Mouse (Mus musculus) mesoderm, embryonic 11.5 days (tissue): ENCODE results near the gene Smc6.

Source experiments
- DNase-seq: peaks from one replicate; pipeline ENCODE4 v3.0.0-alpha.2; 2012; ENCODE audit warnings: low read depth, low spot score

Gene Smc6

DNA sequence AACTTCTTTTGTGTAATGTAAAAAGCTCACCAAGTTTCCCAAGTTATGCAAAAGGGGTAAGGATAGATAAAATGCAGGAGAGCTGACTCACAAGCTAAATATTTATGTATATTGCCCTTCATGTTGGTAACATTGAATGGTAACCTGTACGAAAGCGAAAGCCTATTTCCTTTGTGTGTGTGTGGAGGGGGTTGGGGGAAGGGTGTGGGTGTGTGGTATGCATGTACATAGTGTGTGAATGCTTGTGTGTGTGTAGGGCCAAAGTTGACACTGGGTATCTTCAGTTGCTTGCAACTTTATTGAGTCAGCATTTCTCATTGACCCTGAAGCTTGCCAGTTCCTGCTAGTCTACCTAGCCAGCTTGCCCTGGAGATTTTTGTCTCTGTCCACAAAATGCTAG lies 15.9 kb downstream of the Smc6 start:
- DNase-seq: no peak

DNA sequence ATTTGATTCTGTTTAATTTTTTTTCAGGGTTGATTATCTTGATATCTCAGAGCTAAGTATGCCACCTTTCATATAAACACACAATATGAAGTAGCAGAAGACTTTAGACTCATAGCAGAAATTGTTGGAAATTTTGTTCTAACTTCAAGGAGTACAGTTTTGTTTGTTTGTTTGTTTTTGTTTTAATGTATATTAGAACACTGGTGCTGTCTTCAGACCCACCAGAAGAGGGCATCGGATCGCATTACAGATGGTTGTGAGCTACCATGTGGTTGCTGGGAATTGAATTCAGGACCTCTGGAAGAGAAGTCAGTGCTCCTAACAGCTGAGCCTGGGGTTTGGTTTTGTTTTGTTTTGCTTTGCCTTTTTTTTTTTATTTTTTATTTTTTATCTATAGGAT lies 20.7 kb downstream of the Smc6 start:
- DNase-seq: no peak

DNA sequence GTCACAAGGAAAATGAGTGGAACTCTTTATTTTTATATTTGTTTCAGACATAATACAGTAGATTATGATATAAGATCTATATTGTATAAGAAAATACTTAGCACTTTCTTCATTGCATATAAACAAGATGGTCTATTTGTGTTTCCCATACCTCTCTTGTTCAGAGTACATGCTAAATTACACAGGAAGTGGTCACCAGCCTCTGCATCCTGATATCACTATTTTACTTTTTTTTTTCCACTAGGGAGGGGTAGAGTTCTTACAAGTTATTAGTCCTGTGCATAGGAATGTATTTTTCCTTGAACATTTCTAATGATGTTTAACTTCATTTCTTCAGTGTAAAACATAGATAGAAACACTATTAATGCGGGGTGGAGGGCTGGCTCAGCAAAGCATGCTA lies 35.2 kb downstream of the Smc6 start:
- no peak for DNase-seq

DNA sequence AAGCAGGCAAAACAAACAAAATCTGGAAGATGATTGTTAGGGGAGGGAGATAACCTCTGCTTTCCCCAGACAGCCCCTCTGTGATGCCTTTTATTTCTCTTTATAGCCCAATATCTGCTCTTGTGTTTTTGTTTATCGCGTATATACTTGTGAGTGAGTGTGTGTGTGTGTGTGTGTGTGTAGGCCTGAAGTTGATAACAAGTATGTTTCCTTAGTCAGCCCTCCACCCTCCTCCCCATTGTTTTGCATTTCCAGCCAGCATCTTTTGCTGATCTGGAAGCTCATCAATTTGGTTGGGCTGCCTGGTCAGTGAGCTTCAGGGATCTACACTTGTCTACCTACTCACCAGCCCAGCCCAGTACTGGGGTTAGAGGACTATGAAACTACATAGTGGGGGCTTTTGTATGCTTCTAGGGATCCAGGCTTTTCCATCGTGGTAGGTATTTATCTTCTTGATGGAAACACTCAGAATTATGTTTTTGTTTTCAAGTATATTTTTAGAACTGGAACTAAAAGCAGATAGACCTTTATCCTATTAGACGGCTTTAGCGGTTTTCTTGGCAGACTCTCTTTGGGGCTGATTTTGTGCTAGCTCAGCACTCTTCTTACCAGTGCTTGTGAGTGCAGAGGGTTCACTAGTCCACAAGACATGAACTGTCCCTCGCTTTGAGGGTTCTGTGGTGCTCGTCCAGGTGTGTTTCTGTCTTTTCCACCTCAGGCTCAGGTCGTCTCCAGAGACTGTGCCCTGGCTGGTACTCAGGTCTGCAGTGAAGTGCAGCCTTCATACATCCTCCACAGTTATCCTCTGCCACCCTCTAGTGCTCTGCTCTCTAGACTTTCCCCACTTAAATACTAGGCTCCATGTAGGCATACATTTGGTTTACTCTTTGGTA lies 41.3 kb downstream of the Smc6 start:
- no peak for DNase-seq

DNA sequence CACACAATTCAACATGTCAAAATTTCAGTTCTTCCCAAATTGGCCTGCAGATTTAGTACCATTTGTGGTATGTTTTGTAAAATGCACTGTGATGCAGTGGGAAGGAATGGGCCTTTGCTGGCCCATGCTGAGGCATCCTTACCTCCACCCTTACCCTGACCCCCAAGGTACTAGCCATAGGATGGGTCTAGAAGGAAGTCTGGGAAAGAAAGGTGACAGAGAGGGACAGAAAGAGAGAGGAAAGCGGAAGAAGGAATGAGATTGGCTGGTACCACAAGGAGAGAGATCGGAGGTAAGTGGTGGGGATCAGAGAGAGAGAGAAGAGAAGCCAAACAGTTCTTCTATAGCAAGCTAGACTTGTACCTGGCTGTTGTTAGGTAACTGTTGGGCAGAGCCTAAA lies 45.4 kb downstream of the Smc6 start:
- no peak for DNase-seq

DNA sequence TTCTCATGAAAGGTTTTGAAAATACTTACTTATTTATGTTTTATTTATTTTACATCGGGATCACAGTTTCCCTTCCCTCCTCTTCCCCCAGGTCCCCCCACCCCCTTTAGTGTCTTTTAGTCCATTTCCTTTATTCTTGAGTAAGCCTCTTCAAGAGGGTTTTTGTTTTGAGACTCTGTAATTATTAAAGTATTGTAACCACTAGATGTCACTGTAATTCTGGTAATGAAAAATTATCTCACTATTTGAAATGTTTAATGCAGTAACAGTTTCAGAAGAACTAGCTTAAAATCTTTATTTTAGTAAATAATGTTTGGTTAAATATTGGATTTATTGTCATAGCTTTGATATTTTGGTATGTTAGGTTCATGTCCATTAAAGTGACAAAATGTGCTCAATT lies 48.2 kb downstream of the Smc6 start:
- no peak for DNase-seq

DNA sequence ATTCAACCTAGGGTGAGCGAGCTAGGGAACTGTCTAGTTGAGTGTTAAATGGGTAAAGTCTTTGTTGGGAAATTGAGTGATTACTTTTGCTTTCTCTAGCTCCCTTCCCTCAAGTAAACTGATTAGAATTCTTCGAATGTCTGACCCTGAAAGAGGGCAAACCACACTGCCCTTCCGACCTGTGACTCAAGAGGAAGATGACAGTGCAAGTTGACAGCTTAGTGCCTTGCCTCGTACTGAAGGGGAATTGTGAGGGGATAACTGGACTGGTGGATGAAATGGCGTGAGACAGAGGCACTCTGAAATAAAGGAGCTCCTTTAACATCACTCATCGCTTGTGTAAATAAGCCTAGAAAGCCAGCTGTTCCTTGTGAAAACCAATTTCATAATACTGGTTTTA lies 52.0 kb downstream of the Smc6 start:
- peak; percentile 4 for DNase-seq

DNA sequence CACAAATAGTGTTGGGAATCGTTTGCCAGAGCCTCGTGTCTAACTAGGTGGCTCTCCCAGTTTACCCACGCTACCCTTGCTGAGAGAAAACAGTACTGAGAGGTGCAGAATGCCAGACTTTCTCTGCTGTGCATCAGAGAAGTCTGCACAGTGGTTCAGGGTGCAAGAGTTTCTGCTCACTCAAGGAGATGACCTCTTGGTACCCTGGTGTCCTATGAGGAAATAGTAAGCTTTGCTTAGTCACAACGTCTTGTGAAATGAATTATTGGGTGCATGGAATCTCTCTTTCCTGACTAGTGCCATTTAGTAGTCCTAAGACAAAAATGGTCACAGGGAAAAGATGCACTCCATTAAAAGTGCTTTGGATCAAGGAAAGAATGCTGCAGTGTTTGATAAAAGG lies 58.8 kb downstream of the Smc6 start:
- DNase-seq: no peak

DNA sequence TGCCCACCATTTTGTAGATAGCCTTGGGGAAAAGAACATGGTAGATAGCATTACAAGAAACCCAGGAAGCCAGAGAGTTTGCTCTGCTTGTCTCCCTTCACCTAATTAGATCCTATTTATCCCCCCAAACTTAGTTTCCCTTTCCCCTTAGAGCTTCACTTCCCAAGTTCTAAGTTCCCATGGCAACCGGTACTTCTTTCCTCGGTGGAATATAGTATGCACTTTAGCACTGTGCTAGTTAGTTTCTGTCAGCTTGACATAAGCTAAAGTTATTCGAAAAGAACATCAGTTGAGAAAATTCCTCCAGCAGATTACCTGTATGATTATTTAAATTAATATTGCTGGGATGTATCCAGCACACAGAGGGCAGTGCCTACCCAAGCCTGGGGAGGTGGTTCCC lies 60.8 kb downstream of the Smc6 start:
- no peak for DNase-seq

DNA sequence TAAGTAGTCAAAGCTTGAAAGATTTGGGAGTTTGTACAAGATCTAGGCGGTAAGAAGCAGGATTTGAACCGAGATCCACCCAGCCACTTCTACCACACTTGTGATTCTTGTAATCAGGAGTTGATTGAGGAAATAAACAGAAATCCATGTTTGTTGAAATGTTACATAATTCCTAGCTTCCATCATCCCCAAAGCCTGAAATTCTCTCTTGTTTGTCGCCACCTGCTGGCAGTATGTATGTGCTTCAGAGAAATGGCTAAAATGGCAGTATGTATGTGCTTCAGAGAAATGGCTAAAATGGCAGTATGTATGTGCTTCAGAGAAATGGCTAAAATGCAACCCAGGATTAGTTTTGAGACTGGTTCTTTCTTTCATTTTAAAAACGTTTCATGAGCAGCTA lies 71.2 kb downstream of the Smc6 start:
- DNase-seq: peak; percentile 61

DNA sequence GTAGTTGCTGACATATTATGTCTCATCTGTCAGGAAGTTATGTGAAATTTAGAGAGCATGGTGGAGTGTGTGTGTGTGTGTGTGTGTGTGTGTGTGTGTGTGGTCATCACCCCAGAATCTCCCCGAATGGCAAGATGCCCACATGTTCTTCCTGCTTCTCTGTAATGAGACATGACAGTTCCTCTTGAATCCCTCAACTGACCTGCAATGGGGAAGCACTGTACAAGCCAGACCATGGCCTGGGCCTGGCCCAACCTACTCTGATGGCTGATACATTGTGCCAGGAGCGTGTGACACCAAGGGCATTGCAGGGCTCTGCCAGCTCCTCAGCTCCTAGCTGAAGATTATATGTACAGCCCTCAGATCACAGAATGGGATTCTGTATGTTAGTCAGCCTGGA lies 72.6 kb downstream of the Smc6 start:
- no peak for DNase-seq

DNA sequence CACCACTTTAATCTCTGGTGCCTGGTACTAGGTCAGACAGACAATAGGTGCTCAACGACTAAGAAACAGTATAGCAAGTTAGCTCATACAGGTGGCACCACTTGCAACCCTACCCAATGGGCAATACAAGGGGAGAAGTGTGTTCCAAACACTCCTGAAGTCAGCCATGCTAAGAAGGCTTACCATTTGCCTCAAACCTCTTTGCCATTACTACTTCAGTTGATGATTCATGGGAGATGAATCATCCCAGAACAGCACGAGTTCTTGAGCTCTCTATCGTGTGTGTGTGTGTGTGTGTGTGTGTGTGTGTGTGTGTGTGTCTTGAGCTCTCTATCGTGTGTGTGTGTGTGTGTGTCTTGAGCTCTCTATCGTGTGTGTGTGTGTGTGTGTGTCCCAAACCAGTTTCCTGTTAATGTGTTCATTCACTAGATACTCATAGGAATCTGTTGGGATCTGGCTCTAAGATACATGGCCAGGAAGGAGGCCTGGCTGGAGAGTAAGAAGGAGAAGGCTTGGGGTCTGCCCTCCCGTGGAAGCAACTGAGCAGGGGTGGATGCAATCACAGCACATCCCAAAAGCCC lies 76.4 kb downstream of the Smc6 start:
- DNase-seq: no peak

DNA sequence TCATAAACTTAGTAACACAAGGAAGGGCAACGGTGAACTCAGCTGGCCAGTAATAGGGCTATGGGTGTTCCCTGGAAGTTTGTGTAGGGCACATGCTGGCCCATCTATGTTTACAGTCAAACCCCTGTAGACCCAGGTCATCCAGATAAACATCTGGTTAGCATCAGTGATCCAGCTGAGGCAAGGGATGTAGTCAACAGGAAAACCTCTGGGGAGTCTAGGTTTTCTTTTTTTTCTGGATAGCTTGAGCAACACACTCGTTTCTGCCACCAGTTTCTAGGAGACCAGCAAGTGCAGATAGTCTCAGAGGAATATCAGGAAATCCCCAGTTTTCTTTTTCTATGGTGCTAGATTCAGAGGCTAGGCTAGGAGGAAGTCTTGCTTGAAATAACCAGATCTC lies 80.3 kb downstream of the Smc6 start:
- DNase-seq: no peak

DNA sequence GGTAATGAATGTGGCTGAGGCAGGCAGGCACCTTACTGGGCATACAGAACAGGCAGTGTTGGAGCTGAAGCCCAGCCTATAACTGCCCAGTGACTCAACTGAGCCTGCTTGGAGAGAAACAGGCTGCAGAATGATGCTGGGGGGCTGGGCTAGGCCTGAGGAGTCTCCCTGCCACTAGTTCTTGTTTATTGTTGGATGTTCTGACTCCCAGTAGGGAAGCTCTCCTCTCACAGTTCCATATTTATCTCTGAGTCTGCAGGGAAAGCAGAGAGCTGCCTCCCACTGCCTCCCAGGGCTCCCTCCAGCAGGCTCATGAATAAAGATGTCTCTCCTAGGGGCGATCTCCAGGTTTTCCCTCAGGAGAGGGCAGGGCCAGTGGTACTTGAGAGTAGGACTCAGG lies 82.7 kb downstream of the Smc6 start:
- no peak for DNase-seq

DNA sequence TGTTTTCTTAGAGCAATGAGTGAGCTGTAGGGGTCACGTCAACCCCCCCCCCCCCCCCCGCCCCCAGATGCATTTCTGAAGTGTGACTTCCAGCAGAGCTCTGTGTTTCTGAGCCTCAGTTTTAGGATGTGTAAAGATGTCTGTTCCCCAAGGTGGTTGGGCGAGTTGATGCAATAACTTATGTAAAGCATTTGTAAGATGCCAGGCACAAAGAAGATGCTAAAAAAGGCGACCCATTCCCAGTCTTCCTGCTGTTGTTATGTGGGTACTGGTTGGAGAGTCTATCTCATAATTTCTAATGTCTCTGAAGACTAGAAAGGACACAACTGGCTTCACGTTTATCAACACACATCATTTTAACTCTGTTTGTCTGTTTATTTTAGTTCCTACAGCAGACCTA lies 84.2 kb downstream of the Smc6 start:
- DNase-seq: no peak

DNA sequence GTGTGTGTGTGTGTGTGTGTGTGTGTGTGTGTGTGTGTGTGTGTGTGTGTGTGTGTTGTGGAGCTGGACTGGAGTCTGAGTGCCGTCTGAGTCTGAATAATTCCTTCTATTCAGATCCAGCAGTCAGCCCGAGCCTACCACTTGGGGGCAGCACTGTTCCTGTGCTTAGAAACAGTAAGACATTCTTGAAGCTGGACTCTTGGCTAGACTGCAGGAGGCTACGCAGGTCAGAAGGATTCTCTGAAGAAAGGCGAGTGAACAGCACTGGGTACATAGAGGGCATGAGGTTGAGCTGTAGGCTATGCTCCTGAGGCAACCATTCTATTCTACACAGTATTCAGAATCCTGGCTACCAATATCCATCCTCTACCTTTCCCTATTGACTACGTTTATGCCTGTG lies 85.2 kb downstream of the Smc6 start:
- peak; percentile 84 for DNase-seq

DNA sequence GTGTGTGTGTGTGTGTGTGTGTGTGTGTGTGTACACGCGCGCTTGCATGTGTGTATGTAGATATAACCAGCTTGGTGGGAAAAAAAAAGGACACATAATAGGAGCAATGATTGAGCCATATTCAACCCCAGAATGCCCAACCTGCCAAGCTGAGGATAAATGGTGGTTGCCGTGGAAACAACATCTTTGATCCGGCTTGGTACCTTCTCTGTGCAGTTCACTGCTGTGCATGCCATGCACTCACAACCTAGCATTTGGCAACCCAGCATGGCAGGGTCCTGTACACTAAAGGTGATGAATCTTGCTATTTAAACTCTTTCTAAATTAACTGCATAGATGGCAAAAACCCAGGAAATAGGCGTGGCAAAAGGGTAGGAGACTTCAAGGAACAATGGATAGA lies 96.7 kb downstream of the Smc6 start:
- DNase-seq: no peak

DNA sequence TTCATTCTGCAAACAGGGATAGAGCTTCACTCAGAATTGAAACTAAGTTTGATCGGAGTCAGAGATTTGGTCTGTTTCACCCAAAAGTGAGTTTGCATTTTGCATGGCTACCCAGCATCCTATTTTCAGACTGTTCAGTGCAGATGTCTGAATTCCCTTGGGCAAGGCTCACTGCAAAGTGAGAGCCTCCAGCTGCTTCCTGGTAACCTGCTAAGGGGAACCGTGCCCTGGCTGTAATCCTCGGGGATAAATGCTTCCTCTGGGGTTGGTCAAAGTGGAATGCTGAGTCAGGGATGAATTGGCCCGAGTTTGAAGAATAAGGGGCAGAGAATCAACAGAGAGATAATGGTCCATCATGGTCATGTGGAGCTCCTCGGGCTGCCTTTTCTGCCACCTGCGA lies 99.2 kb downstream of the Smc6 start:
- no peak for DNase-seq

DNA sequence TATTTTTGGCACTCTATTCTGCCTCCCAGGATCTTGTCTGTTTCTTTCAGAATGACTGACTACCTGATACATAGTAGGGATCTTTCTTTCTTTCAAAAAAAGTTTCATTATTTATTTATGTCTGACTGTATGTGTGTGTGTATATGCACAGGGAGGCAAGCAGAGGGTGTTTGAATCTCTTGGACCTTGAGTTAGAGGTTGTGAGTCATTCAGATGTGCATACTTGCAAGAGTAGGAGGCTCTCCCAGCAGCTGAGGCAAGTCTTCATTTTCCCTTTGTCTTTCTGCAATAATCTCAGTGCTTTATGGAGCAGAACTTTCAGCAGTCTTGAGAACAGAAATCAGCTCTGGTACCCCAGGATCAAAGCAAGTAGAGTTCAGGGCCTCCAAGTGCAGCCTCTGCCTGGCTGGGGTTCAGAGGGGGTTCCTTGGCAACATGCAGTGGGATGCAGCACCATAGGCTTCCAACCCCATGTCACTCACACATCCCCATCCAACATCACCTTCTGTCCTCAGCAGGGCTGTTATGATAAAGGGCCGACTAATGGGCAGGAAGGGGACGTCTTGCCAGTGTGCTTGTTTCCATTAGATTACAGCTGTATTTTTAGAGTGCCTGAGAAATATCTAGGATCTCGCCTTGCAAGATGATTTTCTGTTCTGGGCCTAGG lies 101.5 kb downstream of the Smc6 start:
- DNase-seq: no peak
